ENCODE assay signal across 14 mouse cellular contexts in genomic region chr11:77349698-77350097, GRCm38 (mm10).
DNase-seq lines count a peak whose midpoint lies in the region; ATAC-seq and TF ChIP-seq lines count a peak whose summit lies in the region.
"Had no signal": no experiment of that assay in that cellular context is flagged by ENCODE, and none has a peak within 500 bp of the region (broad histone marks: within the 10 kb centered on the region; RNA-seq: fewer than 3 reads in every experiment).

No protein-coding gene starts in this region.

- H3K4me1 ChIP-seq in heart, embryonic 13.5 days: peaks cover 32% of the 10 kb centered on the region
- H3K4me1 ChIP-seq in spleen, adult 2 months (ENCODE audit: control insufficient read depth, insufficient read depth, insufficient read length): peaks cover 8% of the 10 kb centered on the region
- H3K4me1 ChIP-seq in liver, embryonic 13.5 days (replicated peaks): peaks cover 21% of the 10 kb centered on the region

- H3K9ac ChIP-seq in heart, embryonic 13.5 days: peak overlapping the region; percentile 96
- H3K9ac ChIP-seq in liver, embryonic 13.5 days: no peak overlapping the region

- H3K27ac ChIP-seq in heart, embryonic 13.5 days (replicated peaks): peak overlapping the region; percentile 90
- no peak overlapping the region for H3K27ac ChIP-seq in spleen, adult 2 months (ENCODE audit: insufficient read depth, low read length)
- no peak overlapping the region for H3K27ac ChIP-seq in liver, embryonic 13.5 days
- H3K27ac ChIP-seq: hindbrain, postnatal 0 days had no signal

- TF ChIP-seq POLR2A in spleen, adult 2 months (IDR thresholded peaks at IDR 0.05; ENCODE audit: low read depth, low read length): no peak

- H3K27me3 ChIP-seq in heart, embryonic 13.5 days (replicated peaks): no peaks in the 10 kb centered on the region
- H3K27me3 ChIP-seq in spleen, adult 2 months (ENCODE audit: control insufficient read depth, insufficient read depth, low read length): 0 out of 2 replicates have a peak, but pooled peaks cover 1% of the 10 kb centered on the region
- H3K27me3 ChIP-seq in liver, embryonic 13.5 days: no peaks in the 10 kb centered on the region; the same call in 1 of the 2 replicates
- H3K27me3 ChIP-seq: Patski had no signal

- peak overlapping the region; percentile 79 for H3K4me2 ChIP-seq in heart, embryonic 13.5 days
- peak overlapping the region; percentile 93 for H3K4me2 ChIP-seq in liver, embryonic 13.5 days

- H3K4me3 ChIP-seq in heart, embryonic 13.5 days: peak overlapping the region; percentile 77
- peak overlapping the region; percentile 100; the same call in 1 of the 2 replicates for H3K4me3 ChIP-seq in spleen, adult 2 months (ENCODE audit: extremely low read depth, insufficient read depth, insufficient read length)
- H3K4me3 ChIP-seq in liver, embryonic 13.5 days (replicated peaks): peak overlapping the region; percentile 71; the same call in 1 of the 2 replicates

- intact Hi-C loops in heart, postnatal 14 days (cut with DNase I): loop anchor here (2.0 kb wide), 1 partner anchor 95 kb away; no protein-coding TSS in a partner anchor

- DNase-seq in heart, postnatal 14 days: no peak
- DNase-seq in spleen, adult 2 months (ENCODE audit: low read depth in 1 of 2, low spot score in 2 of 2): no peak
- DNase-seq in spleen, postnatal 10 days (ENCODE audit: low spot score in 2 of 2): no peak
- DNase-seq in liver, embryonic 13.5 days: no peak
- DNase-seq in cerebellum, adult 18-20 months: no peak
- DNase-seq in adrenal gland, postnatal 10 days: no peak
- DNase-seq: adrenal gland, adult 8-10 months; cerebellum, adult 11 months; kidney, postnatal 14 days; lung, postnatal 14 days; right cerebral cortex, postnatal 25 days had no signal

- TF ChIP-seq CTCF in spleen, adult 2 months (IDR thresholded peaks at IDR 0.05; ENCODE audit: extremely low read depth, insufficient read depth, insufficient read length, insufficient replicate concordance): no peak

- no peaks in the 10 kb centered on the region for H3K36me3 ChIP-seq in heart, embryonic 13.5 days
- peaks cover 3% of the 10 kb centered on the region; the same call in 1 of the 2 replicates for H3K36me3 ChIP-seq in spleen, adult 2 months (ENCODE audit: control insufficient read depth, insufficient read depth, low read length)
- H3K36me3 ChIP-seq in liver, embryonic 13.5 days: no peaks in the 10 kb centered on the region

- no peak for ATAC-seq in heart, embryonic 13.5 days (ENCODE audit: extremely low read depth, insufficient number of reproducible peaks, low FRiP score, low TSS enrichment)
- ATAC-seq in liver, embryonic 13.5 days (ENCODE audit: low read depth): no peak
- ATAC-seq: hindbrain, postnatal 0 days; Patski had no signal

- no peaks in the 10 kb centered on the region for H3K9me3 ChIP-seq in heart, embryonic 13.5 days
- no peaks in the 10 kb centered on the region for H3K9me3 ChIP-seq in liver, embryonic 13.5 days (replicated peaks)

- WGBS in heart, embryonic 13.5 days: 33% methylated on average over 2 of the region's 2 CpGs
- WGBS in spleen, adult 2 months: 49% methylated on average over 2 of the region's 2 CpGs
- 56% methylated on average over 2 of the region's 2 CpGs for WGBS in liver, embryonic 13.5 days (ENCODE audit: insufficient replicate concordance)
